Mouse (Mus musculus) liver, embryonic 15.5 days (tissue): ENCODE measurements around the gene Camk2d. TPM values are rescaled to one million over a fixed set of nuclear protein-coding genes. Genes with fewer than 3 reads are reported as not detected.
A peak's percentile ranks its signal among the peaks of the same experiment; 100 is the strongest.

Source experiments
- ATAC-seq: fragments of 200-750 bp; cut with Nextera tagmentation; 2 replicates; pipeline ENCODE4 v1.8.0; 2017; ENCODE audit warnings: moderate number of reproducible peaks, mild to moderate bottlenecking, moderate library complexity; ENCODE audit not compliant: insufficient read depth
- H3K27ac ChIP-seq: fragments of 300-500 bp; sonication (generic); replicated peaks from 2 replicates; pipeline ENCODE4 v1.5.1; 2015; ENCODE audit warnings: mild to moderate bottlenecking, inconsistent platforms
- H3K27me3 ChIP-seq: fragments of 300-500 bp; sonication (generic); 2 replicates; pipeline ENCODE4 v1.6.1; 2015; ENCODE audit warnings: mild to moderate bottlenecking, inconsistent platforms
- H3K36me3 ChIP-seq: fragments of 300-500 bp; sonication (generic); replicated peaks from 2 replicates; pipeline ENCODE4 v1.6.1; 2015; ENCODE audit warnings: moderate library complexity, mild to moderate bottlenecking, inconsistent platforms
- H3K4me1 ChIP-seq: fragments of 300-500 bp; sonication (generic); replicated peaks from 2 replicates; pipeline ENCODE4 v1.6.1; 2015; ENCODE audit warnings: inconsistent platforms
- H3K4me2 ChIP-seq: fragments of 300-500 bp; sonication (generic); 2 replicates; pipeline ENCODE4 v1.6.1; 2015; ENCODE audit warnings: moderate library complexity, mild to moderate bottlenecking, inconsistent platforms
- H3K4me3 ChIP-seq: fragments of 300-500 bp; sonication (generic); replicated peaks from 2 replicates; pipeline ENCODE4 v1.5.1; 2015; ENCODE audit warnings: mild to moderate bottlenecking, inconsistent platforms
- H3K9ac ChIP-seq: fragments of 300-500 bp; sonication (generic); 2 replicates; pipeline ENCODE4 v1.6.1; 2015; ENCODE audit warnings: moderate library complexity, mild to moderate bottlenecking, inconsistent platforms
- H3K9me3 ChIP-seq: fragments of 300-500 bp; sonication (generic); replicated peaks from 2 replicates; pipeline ENCODE4 v1.6.1; 2016; ENCODE audit warnings: inconsistent platforms
- WGBS: fragments of 180-500 bp; shearing (Covaris S2); methylation state at CpG from one replicate; pipeline ENCODE4 v1.1.7; 2015; ENCODE audit warnings: mixed read lengths; ENCODE audit not compliant: insufficient replicate concordance; 5-methylcytosine and 5-hydroxymethylcytosine counted together
- polyA plus RNA-seq: library from polyadenylated mRNA; unstranded; fragments of >200 nt; fragmentation: Nextera tagmentation; extraction: Ambion mirVana; gene quantifications from 2 replicates; pipeline ENCODE4 v1.2.1, GENCODE M21; 2015

Camk2d gene
- polyA plus RNA-seq, 1 experiment from 2014 or later = 3.8 TPM

DNA sequence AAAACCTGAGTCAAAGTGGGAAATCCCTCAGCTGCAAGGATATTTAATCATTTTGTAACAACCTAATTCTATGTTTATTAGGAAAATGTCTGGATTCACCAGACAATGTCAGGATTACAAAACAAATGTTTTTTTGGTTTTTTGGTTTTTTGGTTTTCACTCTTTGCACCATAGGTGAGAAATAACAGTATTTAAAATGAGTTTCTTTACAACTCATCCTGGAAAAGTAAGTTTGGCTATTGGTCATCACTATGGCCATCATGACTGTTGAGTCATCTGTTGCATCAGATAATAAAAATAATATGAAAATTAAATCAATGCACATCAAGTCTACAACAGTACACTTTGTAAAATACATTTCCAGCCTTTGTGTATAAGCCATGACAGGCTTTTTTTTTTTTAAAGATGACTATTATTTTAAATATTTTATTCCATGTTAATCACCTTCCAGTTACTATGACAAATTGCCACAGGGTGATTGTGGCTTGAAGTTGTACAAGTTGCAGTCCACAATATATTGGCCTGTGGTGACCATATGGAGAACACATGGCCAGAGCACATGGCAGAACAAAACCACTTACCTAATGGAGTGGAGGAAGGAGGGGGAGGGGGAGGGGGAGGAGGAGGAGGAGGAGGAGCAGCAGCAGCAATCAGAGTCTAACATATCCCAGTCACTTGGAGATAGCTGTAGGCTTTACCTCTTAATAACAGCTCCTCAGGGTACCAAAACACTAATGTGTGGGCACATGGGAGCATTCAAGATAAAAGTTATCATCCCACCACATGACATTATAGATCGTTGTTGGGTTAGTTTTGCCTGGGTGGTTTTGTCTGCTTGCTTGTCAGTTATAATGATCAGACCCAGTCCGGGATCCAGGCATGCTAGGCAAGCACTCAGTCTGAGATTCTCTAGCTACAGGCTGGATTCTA, 197.2 kb downstream of the Camk2d start:
- no peaks in the 10 kb centered on the region for H3K27me3 ChIP-seq
- no peak overlapping the region for H3K27ac ChIP-seq
- H3K4me2 ChIP-seq = no peak overlapping the region
- H3K4me3 ChIP-seq = no peak overlapping the region
- H3K9ac ChIP-seq = no peak overlapping the region
- H3K4me1 ChIP-seq = 0 out of 2 replicates have a peak, but pooled peaks cover 3% of the 10 kb centered on the region
- 37% methylated on average over 2 of the region's 2 CpGs for WGBS
- no peaks in the 10 kb centered on the region for H3K36me3 ChIP-seq
- ATAC-seq = peak; percentile 76
- no peaks in the 10 kb centered on the region for H3K9me3 ChIP-seq

DNA sequence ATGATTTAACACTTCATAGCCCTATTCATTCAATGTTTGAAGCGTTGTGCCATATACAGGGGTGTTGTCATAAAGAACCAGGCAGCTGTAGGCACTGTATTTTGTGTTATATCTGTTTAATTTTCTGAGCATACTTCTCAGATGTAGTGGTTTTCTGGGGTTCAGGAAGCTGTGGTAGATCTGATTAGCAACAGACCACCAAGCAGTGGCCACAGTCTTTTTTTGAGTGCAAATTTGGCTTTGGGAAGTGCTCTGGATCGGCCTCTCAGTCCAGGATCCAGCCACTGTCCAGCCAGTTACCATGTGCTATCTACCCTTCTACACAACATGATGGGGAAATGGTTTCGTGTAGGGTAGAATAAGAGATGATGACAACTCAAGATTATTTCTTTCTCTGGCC, 199.8 kb downstream of the Camk2d start:
- no peak overlapping the region for H3K9ac ChIP-seq
- WGBS = 29% methylated on average over 3 of the region's 3 CpGs

DNA sequence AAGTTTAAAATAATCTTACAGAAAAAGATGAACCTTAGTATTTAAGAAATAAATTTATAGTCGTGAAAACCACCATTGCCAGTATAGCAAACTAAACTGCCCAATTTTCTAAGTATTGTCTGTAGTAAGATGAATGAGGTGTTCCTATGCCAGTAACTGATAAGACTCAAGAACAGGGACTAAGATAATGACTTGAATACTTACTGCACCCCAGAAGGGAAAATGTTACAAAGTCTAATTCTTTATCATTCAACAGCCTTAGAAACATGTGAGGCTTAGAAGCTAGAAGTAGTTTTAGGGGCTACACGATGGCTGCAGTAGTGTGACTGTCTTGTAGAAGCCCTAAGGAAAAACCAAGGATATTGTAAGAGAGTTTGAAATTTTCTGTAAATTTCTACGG, 200.9 kb downstream of the Camk2d start:
- Histone ChIP-seq H3K27ac (no peak overlapping the region), H3K4me2 (no peak overlapping the region), H3K4me1 (0 out of 2 replicates have a peak, but pooled peaks cover 3% of the 10 kb centered on the region), H3K9me3 (no peaks in the 10 kb centered on the region), H3K4me3 (no peak overlapping the region), H3K27me3 (no peaks in the 10 kb centered on the region), H3K36me3 (no peaks in the 10 kb centered on the region), H3K9ac (no peak overlapping the region)
- 36% methylated on average over 3 of the region's 3 CpGs for WGBS
- peak; percentile 51; the same call in 1 of the 2 replicates for ATAC-seq

More for the DNA sequence above, 199.8 kb downstream of the Camk2d start:
- Histone ChIP-seq H3K4me3 (no peak overlapping the region), H3K4me1 (0 out of 2 replicates have a peak, but pooled peaks cover 3% of the 10 kb centered on the region), H3K27ac (no peak overlapping the region), H3K36me3 (no peaks in the 10 kb centered on the region), H3K27me3 (no peaks in the 10 kb centered on the region), H3K4me2 (no peak overlapping the region), H3K9me3 (no peaks in the 10 kb centered on the region)
- no peak for ATAC-seq

DNA sequence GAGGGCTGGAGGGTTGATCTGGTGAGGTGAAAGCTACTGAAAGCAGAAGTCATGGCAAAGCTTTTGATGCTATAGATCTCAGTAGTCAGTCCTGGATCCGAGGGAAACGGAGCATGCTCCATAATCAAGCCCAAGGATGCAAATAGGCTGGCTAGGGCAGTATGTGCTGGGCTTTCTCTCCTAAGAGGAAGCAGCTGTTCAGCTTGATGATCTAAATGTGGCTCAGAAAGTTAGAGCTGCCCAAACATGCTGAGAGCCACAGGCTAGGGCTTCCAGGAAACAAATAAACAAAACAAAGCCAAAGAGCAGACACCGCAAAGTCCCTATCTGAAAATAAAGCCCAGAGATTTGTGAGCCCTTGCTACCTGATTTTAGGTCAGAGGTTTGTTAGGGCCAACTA, 201.7 kb downstream of the Camk2d start:
- 0 out of 2 replicates have a peak, but pooled peaks cover 3% of the 10 kb centered on the region for H3K4me1 ChIP-seq
- H3K4me3 ChIP-seq = no peak overlapping the region
- no peak overlapping the region for H3K4me2 ChIP-seq
- no peak overlapping the region for H3K9ac ChIP-seq
- no peaks in the 10 kb centered on the region for H3K36me3 ChIP-seq
- ATAC-seq = no peak
- no peaks in the 10 kb centered on the region for H3K9me3 ChIP-seq
- no peaks in the 10 kb centered on the region for H3K27me3 ChIP-seq
- no peak overlapping the region for H3K27ac ChIP-seq
- WGBS = 69% methylated on average over 3 of the region's 3 CpGs

DNA sequence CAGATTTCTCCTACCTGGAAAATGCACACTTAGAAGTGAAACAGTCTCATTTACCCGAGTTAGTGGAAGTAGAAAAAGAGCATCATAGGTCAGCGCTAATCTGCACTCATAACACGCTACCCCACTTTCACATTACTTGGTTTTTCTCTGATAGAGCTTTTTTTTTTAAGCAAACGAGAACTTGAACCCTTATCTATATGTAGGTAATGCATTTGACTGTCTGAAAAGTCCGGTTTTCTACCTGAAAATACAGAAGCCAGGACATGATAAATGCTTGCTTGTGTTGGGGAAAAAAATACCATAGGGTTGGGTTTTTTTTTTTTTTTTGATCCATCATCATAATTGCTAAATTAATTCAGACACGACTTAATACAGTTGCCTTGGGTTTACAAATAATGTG, 206.9 kb downstream of the Camk2d start:
- Histone ChIP-seq H3K27me3 (no peaks in the 10 kb centered on the region), H3K36me3 (no peaks in the 10 kb centered on the region), H3K4me1 (no peaks in the 10 kb centered on the region), H3K4me2 (no peak overlapping the region), H3K27ac (no peak overlapping the region), H3K9ac (no peak overlapping the region), H3K4me3 (no peak overlapping the region), H3K9me3 (no peaks in the 10 kb centered on the region)
- WGBS = 51% methylated on average over 6 of the region's 6 CpGs
- ATAC-seq = no peak

DNA sequence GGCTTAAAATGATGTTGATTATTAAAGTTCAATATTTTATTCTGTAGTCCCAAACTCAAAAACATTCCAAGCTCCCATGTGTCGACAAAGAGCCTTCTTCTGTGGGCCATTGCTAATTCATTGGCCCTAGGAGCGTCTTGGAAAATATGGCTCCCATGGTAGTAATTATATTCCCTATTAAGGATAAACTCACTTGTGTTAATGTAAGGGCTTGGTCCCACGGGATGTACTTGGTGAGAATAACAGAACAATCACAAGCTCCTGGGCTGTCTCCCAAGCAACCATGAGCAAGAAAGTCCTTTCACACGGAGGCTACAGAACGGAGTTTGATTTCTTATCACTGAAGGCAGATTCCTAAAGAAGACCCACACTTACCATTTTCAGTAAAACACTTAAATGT, 208.9 kb downstream of the Camk2d start:
- Histone ChIP-seq H3K9ac (no peak overlapping the region), H3K4me3 (no peak overlapping the region), H3K9me3 (no peaks in the 10 kb centered on the region), H3K27me3 (no peaks in the 10 kb centered on the region), H3K4me2 (no peak overlapping the region), H3K4me1 (no peaks in the 10 kb centered on the region), H3K36me3 (no peaks in the 10 kb centered on the region), H3K27ac (no peak overlapping the region)
- ATAC-seq = no peak
- WGBS = 66% methylated on average over 5 of the region's 5 CpGs

DNA sequence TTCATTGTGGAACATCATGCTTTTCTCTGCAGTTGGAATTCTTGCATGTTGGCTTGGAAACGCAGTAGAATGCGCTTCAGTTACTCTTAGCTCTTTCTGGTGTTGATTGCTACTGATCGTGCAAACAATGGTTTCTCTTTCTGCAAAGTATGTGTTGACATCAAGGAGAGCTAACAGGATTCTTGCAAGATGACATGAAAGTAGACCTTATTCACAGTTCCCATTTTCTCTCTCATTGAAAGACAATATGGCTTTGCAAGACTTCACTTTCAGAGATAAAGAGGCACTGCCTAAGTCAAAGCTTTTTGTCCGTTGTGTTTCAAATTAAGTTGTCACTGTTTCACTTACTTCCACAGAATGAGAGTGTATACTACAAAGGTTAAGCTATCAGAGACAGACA, 210.0 kb downstream of the Camk2d start:
- H3K27ac ChIP-seq = no peak overlapping the region
- H3K27me3 ChIP-seq = no peaks in the 10 kb centered on the region
- no peak overlapping the region for H3K4me3 ChIP-seq
- no peak overlapping the region for H3K9ac ChIP-seq
- no peaks in the 10 kb centered on the region for H3K9me3 ChIP-seq
- no peaks in the 10 kb centered on the region for H3K4me1 ChIP-seq
- WGBS = 77% methylated on average over 4 of the region's 4 CpGs
- no peaks in the 10 kb centered on the region for H3K36me3 ChIP-seq
- no peak for ATAC-seq
- no peak overlapping the region for H3K4me2 ChIP-seq

DNA sequence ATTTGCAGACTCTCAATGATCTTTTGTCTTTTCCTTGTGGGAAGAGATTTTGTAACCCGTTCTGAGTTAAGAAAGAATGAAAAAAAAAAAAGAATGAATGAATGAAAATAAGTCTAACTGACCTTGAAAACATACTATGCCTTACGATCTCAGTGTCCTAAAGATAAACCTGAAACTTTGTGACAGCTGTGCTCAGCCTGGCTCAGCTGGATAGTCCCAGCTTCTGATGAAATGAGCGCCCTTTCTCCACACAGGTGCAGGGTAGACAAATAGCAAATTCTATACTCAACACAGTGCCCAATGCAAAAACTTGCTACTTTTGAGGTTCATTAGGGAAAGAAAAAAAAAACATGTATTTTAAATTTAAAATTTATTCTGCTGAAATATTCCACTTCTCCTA, 213.8 kb downstream of the Camk2d start:
- 57% methylated on average over 3 of the region's 3 CpGs for WGBS
- Histone ChIP-seq H3K27me3 (no peaks in the 10 kb centered on the region), H3K27ac (no peak overlapping the region), H3K36me3 (no peaks in the 10 kb centered on the region), H3K4me2 (no peak overlapping the region), H3K4me1 (no peaks in the 10 kb centered on the region), H3K9me3 (no peaks in the 10 kb centered on the region), H3K4me3 (no peak overlapping the region), H3K9ac (no peak overlapping the region)
- ATAC-seq = no peak

DNA sequence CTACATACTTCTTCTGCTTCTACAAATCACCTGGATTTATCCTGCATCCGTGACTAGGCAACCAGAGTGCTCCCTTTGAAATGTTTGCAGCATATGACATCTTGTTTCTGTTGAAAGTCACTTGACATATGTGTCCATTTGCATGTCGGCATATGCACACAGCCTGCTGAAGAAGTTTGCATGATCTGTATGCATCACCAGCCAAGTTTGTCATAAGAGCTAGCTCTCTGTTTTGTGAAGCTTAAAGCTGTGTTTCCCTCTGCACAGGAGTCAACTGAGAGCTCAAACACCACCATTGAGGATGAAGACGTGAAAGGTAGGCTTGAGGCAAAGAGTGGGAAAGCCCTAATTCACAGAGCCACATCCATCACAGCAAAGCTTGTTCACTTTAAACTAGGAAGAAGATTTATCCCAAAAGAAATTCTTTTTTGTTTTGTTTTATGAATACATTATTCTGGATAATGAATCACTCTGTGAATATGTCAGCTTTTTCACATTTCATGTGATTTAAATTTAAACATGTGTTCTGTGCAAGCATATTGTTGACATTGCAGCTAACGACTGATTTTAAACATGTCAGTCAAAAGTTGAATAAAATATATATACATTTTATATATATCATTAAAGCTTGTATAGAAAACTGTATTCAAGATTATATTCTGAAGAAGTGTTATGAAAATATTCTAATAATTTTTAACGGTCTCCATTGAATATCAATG, 214.4 kb downstream of the Camk2d start:
- H3K27me3 ChIP-seq = no peaks in the 10 kb centered on the region
- H3K9me3 ChIP-seq = no peaks in the 10 kb centered on the region
- 67% methylated on average over 5 of the region's 5 CpGs for WGBS
- no peaks in the 10 kb centered on the region for H3K36me3 ChIP-seq
- H3K4me1 ChIP-seq = no peaks in the 10 kb centered on the region
- no peak overlapping the region for H3K27ac ChIP-seq
- no peak overlapping the region for H3K9ac ChIP-seq
- H3K4me2 ChIP-seq = no peak overlapping the region
- H3K4me3 ChIP-seq = no peak overlapping the region
- no peak for ATAC-seq

DNA sequence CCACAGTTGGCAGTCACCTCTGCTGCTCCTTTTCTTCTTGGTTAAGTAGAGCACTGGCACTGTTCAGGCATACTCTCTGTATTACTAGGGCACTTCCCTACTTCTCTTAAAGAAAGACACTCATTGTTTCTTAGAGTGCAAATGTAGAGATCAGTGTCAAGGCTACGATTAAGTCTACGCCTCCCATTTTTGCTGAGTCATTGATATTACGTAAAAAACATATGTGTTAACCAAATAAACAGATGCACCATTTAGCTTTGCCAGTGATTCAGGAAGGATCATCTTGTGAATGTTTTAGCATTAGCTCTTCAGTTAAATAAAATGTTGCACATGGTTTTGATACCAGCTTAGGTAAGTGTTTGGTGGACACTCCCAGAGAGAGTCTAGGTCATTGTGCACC, 215.5 kb downstream of the Camk2d start:
- H3K4me2 ChIP-seq = no peak overlapping the region
- no peaks in the 10 kb centered on the region for H3K27me3 ChIP-seq
- H3K9me3 ChIP-seq = no peaks in the 10 kb centered on the region
- ATAC-seq = no peak
- no peak overlapping the region for H3K4me3 ChIP-seq
- H3K4me1 ChIP-seq = no peaks in the 10 kb centered on the region
- WGBS = 59% methylated on average over 3 of the region's 3 CpGs
- no peak overlapping the region for H3K27ac ChIP-seq
- no peaks in the 10 kb centered on the region for H3K36me3 ChIP-seq
- H3K9ac ChIP-seq = no peak overlapping the region

DNA sequence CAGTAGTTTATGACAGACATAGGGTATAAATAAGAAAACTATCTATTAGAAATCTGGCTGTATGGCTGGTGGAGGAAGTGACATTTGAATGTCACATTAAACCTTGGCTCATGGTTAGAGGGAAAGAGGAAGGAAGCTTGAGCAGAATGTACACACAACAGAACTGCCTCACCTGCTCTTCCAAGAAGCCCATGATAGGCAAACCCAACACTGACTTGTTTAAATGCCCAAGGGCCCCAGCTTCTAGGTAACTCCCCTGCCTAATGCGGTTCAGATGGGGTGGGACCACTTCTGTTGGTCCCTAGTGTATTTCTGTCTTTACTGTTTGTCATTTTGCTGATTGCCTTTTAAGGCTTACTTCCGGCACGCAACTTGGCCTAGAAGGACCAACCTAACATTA, 226.3 kb downstream of the Camk2d start:
- Histone ChIP-seq H3K9me3 (no peaks in the 10 kb centered on the region), H3K4me2 (no peak overlapping the region), H3K4me3 (no peak overlapping the region), H3K9ac (no peak overlapping the region), H3K36me3 (no peaks in the 10 kb centered on the region), H3K27me3 (no peaks in the 10 kb centered on the region), H3K4me1 (no peaks in the 10 kb centered on the region), H3K27ac (no peak overlapping the region)
- WGBS = 75% methylated on average over 3 of the region's 3 CpGs
- ATAC-seq = no peak
